Mouse (Mus musculus): ENCODE measurements around the gene Vash1.

DNA sequence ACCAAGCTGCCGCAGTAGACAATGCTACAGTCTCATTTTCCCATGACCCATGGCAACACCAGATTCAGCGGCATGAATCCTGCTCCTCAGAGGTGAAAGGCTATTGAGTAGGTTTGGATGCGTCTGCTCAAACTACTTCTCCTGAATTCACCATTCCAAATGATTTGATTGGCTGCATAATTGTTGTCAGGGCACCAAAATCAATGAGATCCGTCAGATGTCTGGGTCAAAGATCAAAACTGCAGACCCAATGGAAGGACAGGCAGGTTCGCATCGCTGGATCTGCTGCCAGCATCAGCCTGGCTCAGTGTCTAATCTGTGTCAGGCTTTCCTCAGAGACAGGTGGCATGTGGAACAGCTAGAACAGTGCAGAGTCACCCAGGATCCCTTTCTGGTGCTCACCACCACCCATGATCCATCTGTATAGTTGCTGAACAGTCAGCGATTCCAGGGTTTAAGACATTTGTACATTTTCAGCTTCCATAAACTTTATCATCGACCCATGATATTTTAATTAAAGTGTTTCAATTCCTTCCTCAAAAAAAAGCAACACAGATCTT, 27.1 kb upstream of the Vash1 start:
- TF ChIP-seq CTCF (IDR thresholded peaks at IDR 0.05; ENCODE audit: borderline replicate concordance, extremely low read depth, insufficient read depth, insufficient read length) = no peak
- TF ChIP-seq POLR2A (IDR thresholded peaks at IDR 0.05; ENCODE audit: borderline replicate concordance, extremely low read depth, insufficient read depth, insufficient read length, poor library complexity, severe bottlenecking) = no peak
